Mouse (Mus musculus): ENCODE measurements around the gene Rhox4a. TPM values are rescaled to one million over a fixed set of nuclear protein-coding genes. Genes with fewer than 3 reads are reported as not detected.
"Not testable (repeated sequence)": the region's sequence is repeated elsewhere in the genome, so short reads cannot be mapped to it uniquely, and the experiment has no call there.

Rhox4a gene
- total RNA-seq (2014; fragmentation: Nextera tagmentation): not detected in 2 replicates
- total RNA-seq (2017): not detected in 2 replicates

- not testable (repeated sequence) for ATAC-seq (replicated peaks; ENCODE audit: low FRiP score, low TSS enrichment, poor library complexity, severe bottlenecking)
Observed at GRCm38 (mm10) chrX:37265038-37265437, at the start of gene Rhox4a. TSS of gene Rhox4a (plus strand) at chrX:37265338.

- ATAC-seq (replicated peaks; ENCODE audit: low FRiP score, low TSS enrichment, poor library complexity, severe bottlenecking): not testable (repeated sequence)
Observed at GRCm38 (mm10) chrX:37222158-37222557, 43.0 kb upstream of the Rhox4a start, which contains the start of gene Rhox1. TSS of gene Rhox1 (minus strand) at chrX:37222258.

- ATAC-seq (replicated peaks; ENCODE audit: low FRiP score, low TSS enrichment, poor library complexity, severe bottlenecking): not testable (repeated sequence)
Observed at GRCm38 (mm10) chrX:37244676-37245075, 20.5 kb upstream of the Rhox4a start, which contains the start of gene Rhox2a. TSS of gene Rhox2a (plus strand) at chrX:37244976.

GRCm38 (mm10) chrX:37249619-37250018 is 15.5 kb upstream of the Rhox4a start, which contains the start of gene Rhox3a:
TSS of gene Rhox3a (plus strand) at chrX:37249919.
- ATAC-seq (replicated peaks; ENCODE audit: low FRiP score, low TSS enrichment, poor library complexity, severe bottlenecking): not testable (repeated sequence)

Other genes with a start within 250 kb of the Rhox4a start
- not detected in 2 replicates for gene Sowahd, start 216.5 kb upstream of the Rhox4a start, total RNA-seq (2014; fragmentation: Nextera tagmentation)
- gene Sowahd, start 216.5 kb upstream of the Rhox4a start, total RNA-seq (2017): not detected in 2 replicates
- gene Rpl39, start 179.9 kb upstream of the Rhox4a start, total RNA-seq (2014; fragmentation: Nextera tagmentation): 2,164 and 2,516 TPM in 2 replicates
- 4,522 and 6,227 TPM in 2 replicates for gene Rpl39, start 179.9 kb upstream of the Rhox4a start, total RNA-seq (2017)
- 43.4 and 80.8 TPM in 2 replicates for gene Upf3b, start 155.0 kb upstream of the Rhox4a start, total RNA-seq (2014; fragmentation: Nextera tagmentation)
- 87.5 and 105 TPM in 2 replicates for gene Upf3b, start 155.0 kb upstream of the Rhox4a start, total RNA-seq (2017)
- gene Nkap, start 138.5 kb upstream of the Rhox4a start, total RNA-seq (2014; fragmentation: Nextera tagmentation): 20.1 and 22.4 TPM in 2 replicates
- gene Nkap, start 138.5 kb upstream of the Rhox4a start, total RNA-seq (2017): 45.9 and 70.9 TPM in 2 replicates
- not detected in 2 replicates for gene Akap14, start 96.5 kb upstream of the Rhox4a start, total RNA-seq (2014; fragmentation: Nextera tagmentation)
- gene Akap14, start 96.5 kb upstream of the Rhox4a start, total RNA-seq (2017): not detected in 2 replicates
- 231 and 296 TPM in 2 replicates for gene Ndufa1, start 74.2 kb upstream of the Rhox4a start, total RNA-seq (2014; fragmentation: Nextera tagmentation)
- 114 and 134 TPM in 2 replicates for gene Ndufa1, start 74.2 kb upstream of the Rhox4a start, total RNA-seq (2017)
- 5.7 and 7.4 TPM in 2 replicates for gene Rnf113a1, start 74.1 kb upstream of the Rhox4a start, total RNA-seq (2014; fragmentation: Nextera tagmentation)
- 0.80 and 4.4 TPM in 2 replicates for gene Rnf113a1, start 74.1 kb upstream of the Rhox4a start, total RNA-seq (2017)
- not detected in 2 replicates for gene Gm9, start 54.3 kb upstream of the Rhox4a start, total RNA-seq (2014; fragmentation: Nextera tagmentation)
- gene Gm9, start 54.3 kb upstream of the Rhox4a start, total RNA-seq (2017): not detected in 2 replicates
- not detected in 2 replicates for gene Rhox1, start 43.1 kb upstream of the Rhox4a start, total RNA-seq (2014; fragmentation: Nextera tagmentation)
- not detected in 2 replicates for gene Rhox1, start 43.1 kb upstream of the Rhox4a start, total RNA-seq (2017)
- gene Rhox2a, start 20.4 kb upstream of the Rhox4a start, total RNA-seq (2014; fragmentation: Nextera tagmentation): not detected in 2 replicates
- not detected in 2 replicates for gene Rhox2a, start 20.4 kb upstream of the Rhox4a start, total RNA-seq (2017)
- gene Rhox3a, start 15.4 kb upstream of the Rhox4a start, total RNA-seq (2014; fragmentation: Nextera tagmentation): not detected in 2 replicates
- gene Rhox3a, start 15.4 kb upstream of the Rhox4a start, total RNA-seq (2017): not detected in 2 replicates
- gene Rhox3a2, start 114.7 kb downstream of the Rhox4a start, total RNA-seq (2014; fragmentation: Nextera tagmentation): not detected in 2 replicates
- gene Rhox3a2, start 114.7 kb downstream of the Rhox4a start, total RNA-seq (2017): not detected in 2 replicates
- gene Rhox4a2, start 125.5 kb downstream of the Rhox4a start, total RNA-seq (2014; fragmentation: Nextera tagmentation): not detected in 2 replicates
- not detected in 2 replicates for gene Rhox4a2, start 125.5 kb downstream of the Rhox4a start, total RNA-seq (2017)
- not detected in 2 replicates for gene Rhox2b, start 146.7 kb downstream of the Rhox4a start, total RNA-seq (2014; fragmentation: Nextera tagmentation)
- not detected in 2 replicates for gene Rhox2b, start 146.7 kb downstream of the Rhox4a start, total RNA-seq (2017)
- not detected in 2 replicates for gene Rhox4b, start 167.2 kb downstream of the Rhox4a start, total RNA-seq (2014; fragmentation: Nextera tagmentation)
- gene Rhox4b, start 167.2 kb downstream of the Rhox4a start, total RNA-seq (2017): not detected in 2 replicates
- gene Rhox2c, start 188.3 kb downstream of the Rhox4a start, total RNA-seq (2014; fragmentation: Nextera tagmentation): not detected in 2 replicates
- gene Rhox2c, start 188.3 kb downstream of the Rhox4a start, total RNA-seq (2017): not detected in 2 replicates
- not detected in 2 replicates for gene Rhox3c, start 193.2 kb downstream of the Rhox4a start, total RNA-seq (2014; fragmentation: Nextera tagmentation)
- not detected in 2 replicates for gene Rhox3c, start 193.2 kb downstream of the Rhox4a start, total RNA-seq (2017)
- gene Rhox4c, start 215.0 kb downstream of the Rhox4a start, total RNA-seq (2014; fragmentation: Nextera tagmentation): not detected in 2 replicates
- gene Rhox4c, start 215.0 kb downstream of the Rhox4a start, total RNA-seq (2017): not detected in 2 replicates
- gene Rhox2d, start 228.1 kb downstream of the Rhox4a start, total RNA-seq (2014; fragmentation: Nextera tagmentation): not detected in 2 replicates
- not detected in 2 replicates for gene Rhox2d, start 228.1 kb downstream of the Rhox4a start, total RNA-seq (2017)
- gene Rhox4d, start 249.0 kb downstream of the Rhox4a start, total RNA-seq (2014; fragmentation: Nextera tagmentation): not detected in 2 replicates
- gene Rhox4d, start 249.0 kb downstream of the Rhox4a start, total RNA-seq (2017): not detected in 2 replicates